Mouse (Mus musculus): ENCODE data around the gene Olfr1046.

- TF ChIP-seq POLR2A (IDR thresholded peaks at IDR 0.05; ENCODE audit: borderline replicate concordance, low read depth, low read length) (no peak), CTCF (IDR thresholded peaks at IDR 0.05; ENCODE audit: low read depth, low read length) (no peak)
These were observed 41.4 kb downstream of the Olfr1046 start, which contains the start of gene Olfr1044 for GRCm38 (mm10) chr2:86177720-86178119.
